Mouse (Mus musculus): ENCODE results near the gene Smg6.

GRCm38 (mm10) chr11:74959501-74959900 lies 33.9 kb downstream of the Smg6 start:
- TF ChIP-seq CTCF (IDR thresholded peaks at IDR 0.05; ENCODE audit: extremely low read depth, insufficient read length, insufficient replicate concordance, low read depth, low read length) (no peak), POLR2A (IDR thresholded peaks at IDR 0.05; ENCODE audit: low read depth, low read length) (no peak)
